Comparison of ENCODE assay signal across 8 mouse cellular contexts in the genomic region with DNA sequence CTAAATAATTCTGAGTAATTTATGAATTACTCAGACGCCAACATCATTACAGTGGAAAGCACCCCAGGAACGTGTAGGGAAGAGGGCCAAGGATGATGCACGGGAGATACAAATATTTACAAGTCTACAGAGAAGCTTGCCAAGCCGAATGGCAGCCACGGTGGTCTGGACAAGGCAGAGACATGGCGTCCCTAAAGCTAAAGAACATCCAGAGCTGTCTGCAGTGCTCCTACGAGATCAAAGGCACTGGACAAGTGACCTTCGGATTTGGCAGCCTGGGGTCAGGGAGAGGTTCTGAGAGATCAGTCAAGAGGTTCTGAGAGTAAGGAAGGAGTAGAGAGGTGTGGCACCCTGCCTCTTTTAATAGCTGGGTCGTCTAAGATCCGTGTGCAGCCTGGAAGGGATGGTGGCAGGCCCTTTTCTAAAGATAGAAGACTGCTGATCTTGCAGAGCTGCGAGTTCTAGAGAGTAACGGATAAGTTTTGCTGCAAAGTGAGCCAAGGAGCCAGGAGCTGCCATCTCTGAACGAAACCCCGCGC. TPM values are rescaled to one million over a fixed set of nuclear protein-coding genes. Genes with fewer than 3 reads are reported as not detected.
DNase-seq lines count a peak whose midpoint lies in the region; ATAC-seq and TF ChIP-seq lines count a peak whose summit lies in the region.

No protein-coding gene starts in this region.

- peaks cover 5% of the 10 kb centered on the region for H3K4me1 ChIP-seq in heart, adult 2 months (ENCODE audit: control insufficient read depth, insufficient read depth, low read length)
- H3K4me1 ChIP-seq in CH12.LX (ENCODE audit: control insufficient read depth in 1 of 2, insufficient read depth in 2 of 2), result peaks cover 0 to 34% of the 10 kb centered on the region in 2 experiments; a peak in 2 of 4 replicates
- H3K4me1 ChIP-seq in embryonic facial prominence, embryonic 15.5 days, result peaks cover 17% of the 10 kb centered on the region
- peaks cover 10% of the 10 kb centered on the region; the same call in 1 of the 2 replicates for H3K4me1 ChIP-seq in limb, embryonic 14.5 days (ENCODE audit: control insufficient read depth, insufficient read depth, low read length)
- H3K4me1 ChIP-seq in neural tube, embryonic 15.5 days, result peaks cover 18% of the 10 kb centered on the region

- WGBS in heart, adult 2 months, result 48% methylated on average over 15 of the region's 15 CpGs
- 45% methylated on average over 15 of the region's 15 CpGs for WGBS in embryonic facial prominence, embryonic 15.5 days
- WGBS in limb, embryonic 14.5 days, result 44% methylated on average over 15 of the region's 15 CpGs
- 42% methylated on average over 15 of the region's 15 CpGs for WGBS in neural tube, embryonic 15.5 days

- peak overlapping the region; percentile 92 for H3K27ac ChIP-seq in heart, adult 2 months
- H3K27ac ChIP-seq in CH12.LX (ENCODE audit: insufficient read depth, low read depth), result no peak overlapping the region
- H3K27ac ChIP-seq in embryonic facial prominence, embryonic 15.5 days (replicated peaks), result peak overlapping the region; percentile 73
- H3K27ac ChIP-seq in limb, embryonic 14.5 days (replicated peaks; ENCODE audit: low read depth, low read length), result no peak overlapping the region
- peak overlapping the region; percentile 76 for H3K27ac ChIP-seq in neural tube, embryonic 15.5 days (replicated peaks)

- peak overlapping the region; percentile 96 for H3K4me3 ChIP-seq in heart, adult 2 months
- peak overlapping the region; percentile 38 to 90 (median 79) for H3K4me3 ChIP-seq in CH12.LX (replicated peaks in 1 of 3; ENCODE audit: low read depth in 2 of 3, low read length in 2 of 3, poor library complexity in 1 of 3)
- H3K4me3 ChIP-seq in embryonic facial prominence, embryonic 15.5 days (replicated peaks), result peak overlapping the region; percentile 84
- peak overlapping the region; percentile 59 for H3K4me3 ChIP-seq in limb, embryonic 14.5 days (replicated peaks; ENCODE audit: low read length)
- H3K4me3 ChIP-seq in neural tube, embryonic 15.5 days (replicated peaks), result peak overlapping the region; percentile 85

- dilution Hi-C loops in CH12.LX (cut with MboI; ENCODE audit: extremely low pct_ligation_motif_present, extremely low pct_unique_long_range_greater_than_20kb, low sequenced_read_pairs), result no loop called here

- no peaks in the 10 kb centered on the region for H3K79me2 ChIP-seq in heart, adult 2 months (replicated peaks; ENCODE audit: control insufficient read depth, insufficient read depth, low read length)
- H3K79me2 ChIP-seq in CH12.LX (replicated peaks; ENCODE audit: control insufficient read depth, extremely low read depth, insufficient read depth, poor library complexity, severe bottlenecking), result no peaks in the 10 kb centered on the region

- TF ChIP-seq RAD21 in CH12.LX (IDR thresholded peaks at IDR 0.05; ENCODE audit: low read depth, low read length), result no peak

- in situ Hi-C loops in CH12.LX (cut with MboI; ENCODE audit: low pct_ligation_motif_present, low pct_unique_long_range_greater_than_20kb, low sequenced_read_pairs), result no loop called here

- peak overlapping the region; percentile 29 for H3K9ac ChIP-seq in heart, adult 2 months (ENCODE audit: low read depth, low read length)
- H3K9ac ChIP-seq in CH12.LX (ENCODE audit: insufficient read depth, low read depth), result peak overlapping the region; percentile 36
- H3K9ac ChIP-seq in embryonic facial prominence, embryonic 15.5 days, result peak overlapping the region; percentile 42; the same call in 1 of the 2 replicates
- H3K9ac ChIP-seq in limb, embryonic 14.5 days (ENCODE audit: low read depth, low read length, severe bottlenecking), result peak overlapping the region; percentile 83
- H3K9ac ChIP-seq in neural tube, embryonic 15.5 days (replicated peaks), result peak overlapping the region; percentile 80

- H3K9me3 ChIP-seq in CH12.LX (replicated peaks; ENCODE audit: low read length), result no peaks in the 10 kb centered on the region
- H3K9me3 ChIP-seq in embryonic facial prominence, embryonic 15.5 days (replicated peaks), result no peaks in the 10 kb centered on the region
- H3K9me3 ChIP-seq in limb, embryonic 14.5 days (ENCODE audit: control insufficient read depth, low read length), result no peaks in the 10 kb centered on the region
- H3K9me3 ChIP-seq in neural tube, embryonic 15.5 days (replicated peaks), result no peaks in the 10 kb centered on the region

- H3K27me3 ChIP-seq in heart, adult 2 months (ENCODE audit: control insufficient read depth, insufficient read depth, low read length), result no peaks in the 10 kb centered on the region
- H3K27me3 ChIP-seq in CH12.LX (replicated peaks), result no peaks in the 10 kb centered on the region
- H3K27me3 ChIP-seq in embryonic facial prominence, embryonic 15.5 days, result no peaks in the 10 kb centered on the region
- no peaks in the 10 kb centered on the region for H3K27me3 ChIP-seq in limb, embryonic 14.5 days (ENCODE audit: control insufficient read depth, insufficient read depth, low read length)
- H3K27me3 ChIP-seq in neural tube, embryonic 15.5 days (replicated peaks), result no peaks in the 10 kb centered on the region

- H3K4me2 ChIP-seq in CH12.LX (ENCODE audit: insufficient read depth, low read depth, poor library complexity, severe bottlenecking), result peak overlapping the region; percentile 35
- H3K4me2 ChIP-seq in embryonic facial prominence, embryonic 15.5 days (replicated peaks), result peak overlapping the region; percentile 66
- peak overlapping the region; percentile 50 for H3K4me2 ChIP-seq in limb, embryonic 14.5 days (replicated peaks; ENCODE audit: low read depth, low read length, severe bottlenecking)
- H3K4me2 ChIP-seq in neural tube, embryonic 15.5 days, result peak overlapping the region; percentile 71

- no peak for ATAC-seq in embryonic facial prominence, embryonic 15.5 days (ENCODE audit: insufficient number of reproducible peaks, low FRiP score, low TSS enrichment, low read depth)
- no peak for ATAC-seq in limb, embryonic 14.5 days (ENCODE audit: low FRiP score, low read depth)
- ATAC-seq in neural tube, embryonic 15.5 days (ENCODE audit: low FRiP score), result peak; percentile 36

- intact Hi-C loops in heart, adult 2 months (cut with DNase I), result loop anchor here (5.0 to 10.0 kb wide), 3 partner anchors 229 to 381 kb away; a partner anchor contains a TSS
- intact Hi-C loops in heart, postnatal 14 days (cut with DNase I), result no loop called here

- no peak for DNase-seq in heart, adult 2 months
- no peak for DNase-seq in heart, postnatal 14 days
- DNase-seq in CH12.LX (ENCODE audit: extremely low read depth), result no peak
- DNase-seq in limb, embryonic 14.5 days (ENCODE audit: low spot score), result no peak
- no peak for DNase-seq in ovary, postnatal 10 days (ENCODE audit: low spot score)
- no peak for DNase-seq in right cerebral cortex, postnatal 4 days

- H3K36me3 ChIP-seq in heart, adult 2 months (ENCODE audit: control insufficient read depth, insufficient read depth, low read length), result no peaks in the 10 kb centered on the region
- H3K36me3 ChIP-seq in CH12.LX (replicated peaks in 1 of 2; ENCODE audit: control insufficient read depth in 1 of 2, insufficient read depth in 1 of 2, low read length in 1 of 2), result peaks cover 0 to 16% of the 10 kb centered on the region in 2 experiments
- H3K36me3 ChIP-seq in embryonic facial prominence, embryonic 15.5 days, result 0 out of 2 replicates have a peak, but pooled peaks cover 3% of the 10 kb centered on the region
- no peaks in the 10 kb centered on the region for H3K36me3 ChIP-seq in limb, embryonic 14.5 days (ENCODE audit: control insufficient read depth, insufficient read depth, low read length)
- no peaks in the 10 kb centered on the region for H3K36me3 ChIP-seq in neural tube, embryonic 15.5 days

- TF ChIP-seq CTCF in heart, adult 2 months (IDR thresholded peaks at IDR 0.05), result no peak
- no peak for TF ChIP-seq CTCF in CH12.LX (conservative IDR thresholded peaks at IDR 0.05 in 1 of 2, IDR thresholded peaks at IDR 0.05 in 1 of 2; ENCODE audit: low read depth in 2 of 2, low read length in 2 of 2)

- no peak for TF ChIP-seq POLR2A in heart, adult 2 months (IDR thresholded peaks at IDR 0.05; ENCODE audit: insufficient read depth, low read depth, low read length)
- no peak for TF ChIP-seq POLR2A in CH12.LX (IDR thresholded peaks at IDR 0.05; ENCODE audit: low read depth, low read length)
- no peak for TF ChIP-seq POLR2A in limb, embryonic 14.5 days (IDR thresholded peaks at IDR 0.05; ENCODE audit: borderline replicate concordance, extremely low read depth, insufficient read depth, insufficient read length)

- TF ChIP-seq EP300 in heart, adult 2 months (IDR thresholded peaks at IDR 0.05; ENCODE audit: insufficient read depth, low read depth, low read length), result no peak
- no peak for TF ChIP-seq EP300 in CH12.LX (IDR thresholded peaks at IDR 0.05; ENCODE audit: low read length)

TF ChIP-seq in CH12.LX, 34 proteins besides CTCF, POLR2A, EP300 and RAD21:
- no peak for TF ChIP-seq ELF1 (IDR thresholded peaks at IDR 0.05; ENCODE audit: low read depth, low read length)
- no peak for TF ChIP-seq PAX5 (IDR thresholded peaks at IDR 0.05; ENCODE audit: low read length)
- no peak for TF ChIP-seq ZMIZ1 (IDR thresholded peaks at IDR 0.05; ENCODE audit: low read depth, low read length)
- TF ChIP-seq MAZ (IDR thresholded peaks at IDR 0.05; ENCODE audit: low read depth, low read length), result no peak
- no peak for TF ChIP-seq RCOR1 (conservative IDR thresholded peaks at IDR 0.05; ENCODE audit: low read depth, low read length)
- no peak for TF ChIP-seq KAT2A (IDR thresholded peaks at IDR 0.05; ENCODE audit: insufficient replicate concordance, low read length)
- no peak for TF ChIP-seq ZNF384 (IDR thresholded peaks at IDR 0.05; ENCODE audit: low read depth, low read length)
- TF ChIP-seq CHD2 (IDR thresholded peaks at IDR 0.05; ENCODE audit: low read length), result no peak
- TF ChIP-seq TBP (conservative IDR thresholded peaks at IDR 0.05; ENCODE audit: low read depth, low read length), result no peak
- no peak for TF ChIP-seq MYC (IDR thresholded peaks at IDR 0.05; ENCODE audit: low read depth, low read length)

RNA-seq across cellular contexts. Expression of a gene that starts 0.4 kb away (rescaled TPM):
- total RNA-seq in heart, adult 2 months (2021), result 10 to 100 TPM; 17.7 to 27.0 TPM
- polyA plus RNA-seq in heart, adult 2 months (2012; rRNA removed), result 15.4 and 18.8 TPM in 2 replicates
- 10 to 100 TPM; 22.7 to 22.9 TPM for total RNA-seq in heart, postnatal 14 days (2021)
- 11.1 and 12.6 TPM in 2 replicates for total RNA-seq in CH12.LX (2012; rRNA removed)
- 12.2 and 15.1 TPM in 2 replicates for total RNA-seq in CH12.LX (2014; rRNA removed)
- polyA plus RNA-seq in CH12.LX (2012; ENCODE audit: insufficient read length, low read depth), result 50.2 and 69.8 TPM in 2 replicates
- 111 and 115 TPM in 2 replicates for polyA plus RNA-seq in embryonic facial prominence, embryonic 15.5 days (2015; fragmentation: Nextera tagmentation; extraction: Ambion mirVana)
- polyA plus RNA-seq in limb, embryonic 14.5 days (2012; rRNA removed), result 90.1 and 96.5 TPM in 2 replicates
- polyA plus RNA-seq in limb, embryonic 14.5 days (2014; fragmentation: Nextera tagmentation; extraction: Ambion mirVana), result 113 and 116 TPM in 2 replicates
- polyA plus RNA-seq in neural tube, embryonic 15.5 days (2015; fragmentation: Nextera tagmentation; extraction: Ambion mirVana), result 28.2 and 35.3 TPM in 2 replicates

Comparison
In these comparisons a context has a peak if more than half of its experiments do, and no peak if none do; other contexts are left out.
1. H3K27ac ChIP-seq: peak in heart, adult 2 months (single experiment), embryonic facial prominence, embryonic 15.5 days (single experiment) and neural tube, embryonic 15.5 days (single experiment); none in CH12.LX (single experiment) and limb, embryonic 14.5 days (single experiment).
2. H3K9ac ChIP-seq: peak in every context shown above with its lines; median percentile 83 in limb, embryonic 14.5 days; 80 in neural tube, embryonic 15.5 days; 42 in embryonic facial prominence, embryonic 15.5 days; 36 in CH12.LX; 29 in heart, adult 2 months.
3. Peak in every context shown above with its lines, with median percentiles within 50 percentile points of each other: H3K4me3 ChIP-seq and H3K4me2 ChIP-seq.